Mouse (Mus musculus) forelimb bud, embryonic 11.5 days (tissue): Measurements from ENCODE around the gene Parp2.
A peak's percentile ranks its signal among the peaks of the same experiment; 100 is the strongest.
"Not testable (repeated sequence)": the region's sequence is repeated elsewhere in the genome, so short reads cannot be mapped to it uniquely, and the experiment has no call there.

Experiments used
- DNase-seq: peaks from one replicate; pipeline ENCODE4 v3.0.0-alpha.2; 2012; ENCODE audit warnings: low read depth, low spot score

The Parp2 gene

GRCm38 (mm10) chr14:50826579-50826978, 18.9 kb downstream of the Parp2 start:
- no peak for DNase-seq

DNA sequence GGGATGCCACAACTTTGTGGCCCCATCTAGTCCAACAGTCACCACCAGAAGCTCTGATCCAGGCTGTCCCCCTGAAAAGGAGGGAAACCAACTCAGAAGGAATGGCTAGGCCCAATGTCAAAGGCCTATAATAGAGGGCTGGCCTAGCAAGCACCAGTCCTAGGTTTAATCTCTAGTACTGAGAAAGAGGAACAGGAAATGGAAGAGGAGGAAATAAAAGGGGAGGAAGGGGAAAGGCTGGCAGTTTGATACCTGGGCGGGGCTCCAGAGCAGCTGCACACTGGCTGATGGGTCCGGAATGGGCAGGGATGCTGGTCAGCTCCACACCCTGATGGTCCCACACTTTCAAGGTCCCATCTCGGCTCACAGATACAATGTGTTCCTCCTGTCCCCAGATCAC, 22.2 kb downstream of the Parp2 start:
- no peak for DNase-seq

DNA sequence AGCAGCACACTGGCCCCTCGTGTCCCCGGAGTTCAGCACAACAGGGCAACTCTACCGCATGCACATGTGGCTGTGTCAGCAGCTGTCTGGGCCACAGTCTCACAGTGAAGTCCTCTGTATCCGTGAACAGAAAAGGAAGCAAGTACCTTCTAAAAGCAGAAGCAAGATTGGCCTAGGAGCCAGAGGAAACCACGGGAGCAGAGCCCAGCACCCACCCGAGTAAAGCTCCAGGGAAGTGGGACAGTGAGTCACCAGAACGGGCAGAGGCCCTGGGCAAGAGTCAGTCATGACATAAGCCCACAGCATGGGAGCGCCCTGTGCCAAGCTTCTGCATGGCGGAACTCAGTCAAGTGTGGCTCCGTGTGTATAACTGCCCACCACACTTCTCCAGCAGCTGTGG, 26.3 kb downstream of the Parp2 start:
- no peak for DNase-seq

GRCm38 (mm10) chr14:50834435-50834834, 26.8 kb downstream of the Parp2 start:
- no peak for DNase-seq

DNA sequence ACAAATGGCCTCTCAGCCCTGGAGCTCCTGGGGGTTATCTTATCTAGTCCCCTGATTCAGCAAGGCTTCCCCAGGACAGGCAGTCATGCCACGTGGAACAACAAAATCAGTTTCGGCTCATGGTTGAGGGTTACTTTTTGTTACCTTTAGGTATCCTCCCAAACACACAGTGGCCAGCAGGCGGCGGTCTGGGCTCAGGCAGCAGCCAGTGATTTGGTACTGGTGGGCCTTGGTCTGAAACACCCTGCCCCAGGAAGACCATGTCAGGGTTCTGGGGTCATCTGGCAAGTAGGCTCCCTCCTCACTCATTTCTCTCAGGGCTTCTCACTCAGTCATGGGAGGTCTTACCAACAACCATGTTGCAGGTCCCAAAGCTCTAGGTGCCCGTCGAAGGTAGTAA, 29.6 kb downstream of the Parp2 start:
- DNase-seq = peak; percentile 3

GRCm38 (mm10) chr14:50855788-50856187, 48.1 kb downstream of the Parp2 start:
- no peak for DNase-seq

- DNase-seq = no peak
Measured at GRCm38 (mm10) chr14:50862641-50863040, 55.0 kb downstream of the Parp2 start.

DNA sequence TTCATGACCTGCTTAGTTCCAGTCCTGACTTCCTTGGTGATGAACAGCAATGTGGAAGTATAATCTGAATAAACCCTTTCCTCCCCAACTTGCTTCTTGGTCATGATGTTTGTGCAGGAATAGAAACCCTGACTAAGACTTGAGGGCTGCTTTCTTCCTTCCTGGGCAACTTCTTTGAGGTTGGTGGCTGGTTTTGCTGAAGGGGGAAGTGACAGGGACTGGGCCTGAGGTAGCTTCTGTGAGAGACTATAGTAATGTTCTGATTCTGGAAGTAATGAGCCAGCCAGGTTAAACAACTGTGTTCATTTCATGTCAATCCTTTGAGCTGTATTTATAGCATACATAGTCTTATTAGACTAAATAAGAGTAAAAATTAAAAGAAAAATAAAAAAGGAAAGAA, 57.4 kb downstream of the Parp2 start:
- DNase-seq = not testable (repeated sequence)

DNA sequence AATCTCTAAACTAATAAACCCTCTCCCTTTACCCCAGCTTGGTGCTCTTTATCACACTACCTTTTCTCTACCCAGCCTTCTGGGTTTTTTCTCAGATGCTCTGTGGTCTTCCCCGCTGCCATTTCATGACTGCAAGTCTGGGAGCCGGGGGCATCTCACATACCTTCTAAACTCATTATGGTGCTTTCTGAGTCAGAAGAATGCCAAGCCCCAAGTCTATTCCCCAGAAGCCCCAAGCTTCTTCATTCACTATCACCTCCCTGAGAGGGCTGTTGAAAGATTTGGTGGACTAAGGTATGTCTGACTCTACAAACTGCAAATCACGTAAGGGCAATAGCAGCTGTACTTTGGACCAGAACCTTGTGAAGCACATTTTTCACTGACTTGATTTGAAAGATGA, 59.3 kb downstream of the Parp2 start:
- DNase-seq = no peak

DNA sequence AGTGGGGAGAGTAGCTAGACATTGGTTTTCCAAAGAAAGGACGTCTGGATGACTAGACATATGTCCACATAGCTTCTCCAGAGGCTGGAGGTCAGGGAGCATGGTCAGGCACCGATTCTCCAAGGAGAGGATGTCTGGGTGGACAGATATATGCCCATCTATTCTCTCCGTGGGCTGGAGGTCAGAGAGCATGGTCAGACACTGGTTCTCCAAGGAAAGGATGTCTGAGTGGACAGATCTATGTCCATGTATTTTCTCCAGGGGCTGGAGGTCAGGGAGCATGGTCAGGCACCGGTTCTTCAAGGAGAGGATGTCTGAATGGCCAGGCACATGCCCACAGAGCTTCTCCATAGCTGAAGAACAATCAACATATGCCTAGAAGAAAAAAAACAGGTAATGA, 60.6 kb downstream of the Parp2 start:
- no peak for DNase-seq

GRCm38 (mm10) chr14:50868656-50869055, 61.0 kb downstream of the Parp2 start:
- DNase-seq = no peak

DNA sequence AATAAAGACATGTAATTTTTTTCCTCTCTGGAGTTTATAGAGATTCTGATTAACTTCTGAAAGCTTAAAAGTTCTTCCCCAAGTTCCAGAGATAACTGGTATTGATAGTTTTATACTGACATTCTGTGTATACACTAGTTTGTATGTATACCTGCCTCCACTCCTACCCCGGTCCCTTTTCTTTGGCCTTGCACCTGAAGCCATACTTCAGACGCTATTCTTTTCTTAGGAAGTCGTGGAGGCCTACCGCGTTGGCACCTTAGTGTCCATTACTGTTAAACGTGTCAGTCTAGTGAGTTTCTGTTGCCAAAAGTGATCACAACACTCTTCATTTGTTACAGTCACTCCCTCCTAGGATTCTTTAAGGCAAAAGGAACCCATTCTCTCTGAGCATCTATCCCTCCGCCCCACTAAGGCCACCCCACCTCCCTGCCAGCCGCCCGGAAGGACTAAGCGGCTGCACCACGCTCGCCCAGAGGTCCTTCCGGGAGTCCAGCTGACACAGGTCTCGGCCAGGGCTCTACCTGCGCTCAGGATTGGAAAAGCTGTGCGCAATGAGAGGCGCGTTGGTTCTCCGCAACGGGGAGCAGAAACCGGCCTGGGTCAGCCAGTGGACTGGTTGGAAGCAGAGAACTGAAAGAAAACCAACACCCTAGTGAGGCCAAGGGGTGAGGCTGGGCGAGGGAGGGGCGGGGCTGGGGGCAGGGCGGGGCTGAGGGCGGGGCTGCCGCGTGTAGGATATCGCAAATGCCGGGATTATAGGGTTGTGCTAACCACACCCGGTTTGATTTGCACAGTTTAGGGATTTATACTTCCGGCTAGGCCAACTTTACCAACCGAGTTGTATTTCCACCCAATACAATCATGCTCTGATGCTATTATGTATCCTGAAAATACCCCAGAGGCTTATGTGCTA, 62.5 kb downstream of the Parp2 start, which contains the start of gene Tep1:
TSS of gene Tep1 (minus strand) at position 672 of the 916 bp plus-strand sequence.
- peak; percentile 75 for DNase-seq

DNA sequence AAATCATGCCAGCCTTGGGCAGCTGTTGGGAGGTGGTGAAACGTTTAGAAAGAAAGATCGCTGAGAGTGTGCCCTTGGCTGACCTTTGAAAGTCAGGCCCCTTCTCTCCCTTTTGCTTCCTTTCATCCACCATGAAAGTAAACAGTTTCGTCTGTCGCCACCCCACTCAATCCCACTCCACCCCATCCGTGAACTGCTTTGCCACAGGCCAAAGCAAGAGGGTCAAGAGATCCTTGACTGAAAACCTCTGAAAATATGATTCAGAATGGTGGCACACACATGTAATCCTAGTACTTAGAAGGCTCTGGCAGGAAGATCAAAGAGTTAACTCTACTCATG, 63.1 kb downstream of the Parp2 start:
- no peak for DNase-seq
